Mouse (Mus musculus) CH12.LX (cell line): ENCODE results near the gene Espn. TPM values are rescaled to one million over a fixed set of nuclear protein-coding genes. Genes with fewer than 3 reads are reported as not detected.

Experiments
- DNase-seq: peaks from one replicate; pipeline ENCODE4 v3.0.0-alpha.2; 2013; ENCODE audit errors: extremely low read depth
- H3K27ac ChIP-seq: 2 replicates; pipeline ENCODE4 v1.5.1; 2012; ENCODE audit warnings: low read depth, mild to moderate bottlenecking, control low read depth, moderate library complexity; ENCODE audit not compliant: insufficient read depth
- H3K27me3 ChIP-seq: replicated peaks from 2 replicates; pipeline ENCODE3; 2012; ENCODE audit warnings: inconsistent platforms
- H3K36me3 ChIP-seq, 2 experiments: replicated peaks in 1 of 2; 2 replicates each; pipeline versions ENCODE3 to v1.6.1; 2012; ENCODE audit warnings: inconsistent platforms in 1 of 2, low read length in 1 of 2, mild to moderate bottlenecking in 1 of 2, mixed read lengths in 1 of 2, moderate library complexity in 1 of 2; ENCODE audit not compliant: control insufficient read depth in 1 of 2, insufficient read depth in 1 of 2
- H3K4me1 ChIP-seq, 2 experiments: 2 replicates each; pipeline ENCODE4 v1.6.1; 2012; ENCODE audit warnings: inconsistent platforms in 1 of 2, moderate library complexity in 1 of 2; ENCODE audit not compliant: insufficient read depth in 2 of 2, control insufficient read depth in 1 of 2
- H3K4me2 ChIP-seq: 2 replicates; pipeline ENCODE4 v1.6.1; 2012; ENCODE audit warnings: low read depth, mild to moderate bottlenecking, control low read depth; ENCODE audit not compliant: poor library complexity, insufficient read depth, severe bottlenecking
- H3K4me3 ChIP-seq, 3 experiments: fragments of 150-350 bp in 1 of 3; sonication (generic) in 1 of 3; replicated peaks in 1 of 3; 2 replicates each; pipeline versions ENCODE3 to v1.5.1; 2011 to 2012; ENCODE audit warnings: low read depth in 2 of 3, low read length in 2 of 3, mild to moderate bottlenecking in 2 of 3, moderate library complexity in 2 of 3, control low read depth in 1 of 3, improper control_type of control experiment in 1 of 3, inconsistent platforms in 1 of 3, mixed read lengths in 1 of 3; ENCODE audit not compliant: poor library complexity in 1 of 3
- H3K79me2 ChIP-seq: replicated peaks from 2 replicates; pipeline ENCODE4 v1.6.1; 2012; ENCODE audit warnings: mild to moderate bottlenecking, moderate library complexity; ENCODE audit not compliant: control insufficient read depth, poor library complexity, insufficient read depth, severe bottlenecking; ENCODE audit errors: extremely low read depth
- H3K9ac ChIP-seq: 2 replicates; pipeline ENCODE4 v1.6.1; 2012; ENCODE audit warnings: low read depth, mild to moderate bottlenecking, control low read depth, moderate library complexity; ENCODE audit not compliant: insufficient read depth
- H3K9me3 ChIP-seq: replicated peaks from 2 replicates; pipeline ENCODE3; 2012; ENCODE audit warnings: low read length, inconsistent platforms, mixed read lengths
- CHD1 ChIP-seq: IDR thresholded peaks from 2 replicates; pipeline ENCODE4 v1.6.1; 2012; ENCODE audit warnings: low read depth, low read length, improper control_type of control experiment, inconsistent platforms
- CTCF ChIP-seq, 2 experiments: IDR thresholded peaks in 1 of 2; conservative IDR thresholded peaks in 1 of 2; 2 replicates each; pipeline ENCODE4 v1.5.1; 2011 to 2012; ENCODE audit warnings: low read depth in 2 of 2, low read length in 2 of 2, improper control_type of control experiment in 1 of 2, inconsistent platforms in 1 of 2, mild to moderate bottlenecking in 1 of 2, moderate library complexity in 1 of 2
- E2F4 ChIP-seq: IDR thresholded peaks from 2 replicates; pipeline ENCODE4 v1.6.1; 2011; ENCODE audit warnings: low read depth, low read length, improper control_type of control experiment; ENCODE audit not compliant: insufficient replicate concordance
- ELF1 ChIP-seq: IDR thresholded peaks from 2 replicates; pipeline ENCODE4 v1.6.1; 2014; ENCODE audit warnings: low read depth, mild to moderate bottlenecking, inconsistent platforms, low read length, improper control_type of control experiment
- EP300 ChIP-seq: IDR thresholded peaks from 2 replicates; pipeline ENCODE4 v1.6.1; 2011; ENCODE audit warnings: low read length, improper control_type of control experiment
- JUND ChIP-seq: conservative IDR thresholded peaks from 2 replicates; pipeline ENCODE4 v1.6.1; 2011; ENCODE audit warnings: low read depth, low read length, improper control_type of control experiment
- KAT2A ChIP-seq: IDR thresholded peaks from 2 replicates; pipeline ENCODE4 v1.6.1; 2012; ENCODE audit warnings: low read length, improper control_type of control experiment, inconsistent platforms; ENCODE audit not compliant: insufficient replicate concordance
- MAX ChIP-seq: IDR thresholded peaks from 2 replicates; pipeline ENCODE4 v1.6.1; 2011; ENCODE audit warnings: low read length, improper control_type of control experiment
- MAZ ChIP-seq: IDR thresholded peaks from 2 replicates; pipeline ENCODE4 v1.6.1; 2012; ENCODE audit warnings: low read depth, mild to moderate bottlenecking, inconsistent platforms, low read length, improper control_type of control experiment, moderate library complexity
- MXI1 ChIP-seq: IDR thresholded peaks from 2 replicates; pipeline ENCODE4 v1.6.1; 2011; ENCODE audit warnings: mild to moderate bottlenecking, low read depth, low read length, improper control_type of control experiment
- MYC ChIP-seq: IDR thresholded peaks from 2 replicates; pipeline ENCODE4 v1.6.1; 2011; ENCODE audit warnings: low read depth, mild to moderate bottlenecking, improper control_type of control experiment, low read length
- NELFE ChIP-seq: IDR thresholded peaks from 2 replicates; pipeline ENCODE4 v1.6.1; 2011; ENCODE audit warnings: low read depth, low read length, improper control_type of control experiment
- PAX5 ChIP-seq: IDR thresholded peaks from 2 replicates; pipeline ENCODE4 v1.6.1; 2012; ENCODE audit warnings: low read length, inconsistent platforms, mixed read lengths
- POLR2A ChIP-seq: IDR thresholded peaks from 2 replicates; pipeline ENCODE4 v1.6.1; 2011; ENCODE audit warnings: low read depth, mild to moderate bottlenecking, improper control_type of control experiment, low read length
- RCOR1 ChIP-seq: conservative IDR thresholded peaks from 2 replicates; pipeline ENCODE4 v1.6.1; 2012; ENCODE audit warnings: low read depth, mild to moderate bottlenecking, inconsistent platforms, low read length, improper control_type of control experiment
- SIN3A ChIP-seq: IDR thresholded peaks from 2 replicates; pipeline ENCODE4 v1.6.1; 2012; ENCODE audit warnings: low read length, improper control_type of control experiment, inconsistent platforms
- UBTF ChIP-seq: IDR thresholded peaks from 2 replicates; pipeline ENCODE4 v1.6.1; 2012; ENCODE audit warnings: low read depth, mild to moderate bottlenecking, inconsistent platforms, low read length, improper control_type of control experiment, moderate library complexity
- USF1 ChIP-seq: IDR thresholded peaks from 2 replicates; pipeline ENCODE4 v1.6.1; 2014; ENCODE audit warnings: low read depth, mild to moderate bottlenecking, inconsistent platforms, low read length, improper control_type of control experiment
- USF2 ChIP-seq: conservative IDR thresholded peaks from 2 replicates; pipeline ENCODE4 v1.6.1; 2011; ENCODE audit warnings: low read depth, low read length, improper control_type of control experiment
- ZMIZ1 ChIP-seq: IDR thresholded peaks from 2 replicates; pipeline ENCODE4 v1.6.1; 2012; ENCODE audit warnings: low read depth, mild to moderate bottlenecking, inconsistent platforms, low read length, improper control_type of control experiment
- dilution Hi-C: fragments of 300-500 bp; cut with MboI; formaldehyde crosslinking; loops from 2 replicates; pipeline ENCODE4 v1.14.3; 2020; ENCODE audit warnings: low sequenced_read_pairs; ENCODE audit not compliant: extremely low pct_unique_long_range_greater_than_20kb, extremely low pct_ligation_motif_present
- in situ Hi-C: fragments of 300-500 bp; cut with MboI; formaldehyde crosslinking; loops from 3 replicates; pipeline ENCODE4 v1.14.3; 2019; ENCODE audit warnings: low sequenced_read_pairs, low pct_ligation_motif_present, low pct_unique_long_range_greater_than_20kb, mixed read lengths
- polyA plus RNA-seq: library from polyadenylated mRNA; unstranded; fragments of >175 nt; gene quantifications from 2 replicates; pipeline ENCODE4 v1.2.1, GENCODE M21; 2012; ENCODE audit warnings: low read depth; ENCODE audit not compliant: insufficient read length
- total RNA-seq, 2 experiments: library from RNA; depleted of rRNA; stranded (reverse); fragments of 300-350 nt in 1 of 2; fragments of >200 nt in 1 of 2; gene quantifications; 2 replicates each; pipeline ENCODE4 v1.2.3; 2012 to 2014

Espn gene
- total and polyA plus RNA-seq, 3 experiments: 0.25 TPM; not detected in 2

DNA sequence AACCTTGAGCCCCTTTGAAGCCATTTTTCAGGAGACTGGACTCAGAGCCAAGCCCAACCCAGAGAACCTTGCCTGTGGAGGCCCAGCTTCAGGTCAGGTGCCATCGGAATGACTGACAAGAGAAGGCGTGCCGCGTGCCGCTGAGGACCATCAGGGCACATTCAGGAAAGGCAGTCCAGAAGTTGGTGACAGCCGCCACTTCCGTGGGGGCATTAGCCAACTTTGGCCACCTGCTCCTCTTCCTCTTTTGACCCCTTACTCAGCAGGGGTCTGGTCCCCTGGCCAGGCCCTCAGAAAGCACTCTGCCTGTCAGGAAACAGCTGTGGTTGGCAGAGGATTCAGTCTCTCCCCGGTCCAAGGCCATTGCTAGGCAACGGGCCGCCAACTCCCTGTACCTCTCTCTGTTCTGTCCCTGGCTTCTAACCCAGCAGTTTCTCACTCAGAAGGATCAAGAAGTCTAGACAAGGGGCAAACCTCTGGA lies 80.0 kb downstream of the Espn start, which contains the start of gene Plekhg5:
TSS of gene Plekhg5 (plus strand) at position 378 of the 481 bp plus-strand sequence.
- Histone ChIP-seq H3K4me3 (no peak within 1 kb of the TSS), H3K4me1 (peaks cover 4 to 7% of the 10 kb centered on the region in 2 experiments; a peak in 3 of 4 replicates), H3K9me3 (peaks cover 5% of the 10 kb centered on the region), H3K4me2 (no peak within 1 kb of the TSS), H3K27ac (no peak within 1 kb of the TSS), H3K36me3 (peaks cover 0 to 2% of the 10 kb centered on the region in 2 experiments), H3K9ac (no peak within 1 kb of the TSS), H3K79me2 (no peaks in the 10 kb centered on the region), H3K27me3 (peaks cover 13% of the 10 kb centered on the region)
- TF ChIP-seq USF2: no peak
- dilution Hi-C loops: no loop called here
- in situ Hi-C loops: no loop called here
- no peak for DNase-seq

DNA sequence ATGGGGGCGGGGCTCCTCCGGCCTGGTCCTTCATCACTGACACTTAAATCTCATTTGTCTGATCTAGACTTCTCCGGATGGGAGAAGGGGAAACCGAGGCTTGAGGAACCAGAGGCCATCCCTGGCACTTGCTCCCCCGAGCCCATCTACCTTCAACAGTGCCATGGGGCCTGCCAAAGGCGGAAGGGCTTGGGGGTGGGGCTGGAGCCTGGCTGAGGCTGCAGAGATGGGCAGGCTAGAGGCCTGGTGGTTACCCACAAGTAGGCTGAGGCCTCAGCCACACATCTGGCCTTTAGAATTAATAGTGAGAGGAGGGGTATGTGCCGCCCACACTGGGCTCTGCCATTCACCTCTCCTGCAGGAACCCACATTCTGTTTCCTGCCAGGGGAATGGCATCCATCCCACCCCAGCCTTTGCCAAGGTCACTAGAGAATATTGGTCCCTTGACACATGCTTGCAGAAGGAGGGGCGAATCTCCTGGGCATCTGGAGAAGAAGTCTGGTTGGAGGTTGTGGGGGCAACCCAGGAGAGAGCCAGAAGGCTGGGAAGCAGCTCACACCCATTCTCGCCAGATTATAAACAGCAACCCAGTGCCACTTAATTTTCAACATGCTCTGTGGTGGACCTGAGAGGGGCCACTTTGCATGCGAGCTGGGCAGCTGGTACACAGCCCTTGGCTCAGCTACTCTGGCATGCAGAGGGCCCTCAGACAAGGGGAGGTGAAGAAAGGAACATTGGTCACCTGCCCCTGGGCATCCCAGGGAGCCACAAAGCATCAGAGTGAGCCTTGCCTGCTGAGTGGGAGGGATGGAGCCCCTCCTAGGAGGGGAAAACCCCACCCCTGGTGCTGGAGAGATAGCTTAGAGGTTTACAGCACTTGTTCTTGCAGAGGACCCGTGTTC lies 81.4 kb downstream of the Espn start:
- dilution Hi-C loops: no loop called here
- Histone ChIP-seq H3K79me2 (no peaks in the 10 kb centered on the region), H3K9ac (no peak overlapping the region), H3K4me2 (no peak overlapping the region), H3K27me3 (peaks cover 2% of the 10 kb centered on the region), H3K4me3 (no peak overlapping the region), H3K36me3 (peaks cover 0 to 2% of the 10 kb centered on the region in 2 experiments), H3K4me1 (peaks cover 4 to 7% of the 10 kb centered on the region in 2 experiments; a peak in 3 of 4 replicates), H3K27ac (no peak overlapping the region), H3K9me3 (peaks cover 5% of the 10 kb centered on the region)
- in situ Hi-C loops: no loop called here
- TF ChIP-seq PAX5 (no peak), UBTF (no peak), MXI1 (no peak), POLR2A (no peak), JUND (no peak), CHD1 (no peak), ELF1 (no peak), CTCF (conservative IDR thresholded peaks at IDR 0.05 in 1 of 2, IDR thresholded peaks at IDR 0.05 in 1 of 2; ENCODE audit: low read depth in 2 of 2, low read length in 2 of 2) (no peak), USF2 (no peak), NELFE (no peak), MYC (no peak), KAT2A (no peak), EP300 (no peak), E2F4 (no peak), USF1 (no peak), SIN3A (no peak), MAX (no peak), MAZ (no peak), ZMIZ1 (no peak), RCOR1 (no peak)
- no peak for DNase-seq

Other genes starting within 250 kb of the Espn start
- 63.5 and 81.2 TPM in 2 replicates for gene Dnajc11, start 218.7 kb downstream of the Espn start, total RNA-seq (2012; rRNA removed)
- 73.7 and 75.6 TPM in 2 replicates for gene Dnajc11, start 218.7 kb downstream of the Espn start, total RNA-seq (2014; rRNA removed)
- gene Dnajc11, start 218.7 kb downstream of the Espn start, polyA plus RNA-seq: 102 and 133 TPM in 2 replicates
- gene Thap3, start 163.4 kb downstream of the Espn start, total RNA-seq (2012; rRNA removed): 20.0 and 27.6 TPM in 2 replicates
- gene Thap3, start 163.4 kb downstream of the Espn start, total RNA-seq (2014; rRNA removed): 10.1 and 12.8 TPM in 2 replicates
- gene Thap3, start 163.4 kb downstream of the Espn start, polyA plus RNA-seq: 11.0 and 11.7 TPM in 2 replicates
- 4.9 and 5.0 TPM in 2 replicates for gene Phf13, start 156.1 kb downstream of the Espn start, total RNA-seq (2012; rRNA removed)
- 1.9 and 2.1 TPM in 2 replicates for gene Phf13, start 156.1 kb downstream of the Espn start, total RNA-seq (2014; rRNA removed)
- gene Phf13, start 156.1 kb downstream of the Espn start, polyA plus RNA-seq: 3.9 and 4.9 TPM in 2 replicates
- gene Klhl21, start 143.6 kb downstream of the Espn start, total RNA-seq (2012; rRNA removed): 7.1 and 9.5 TPM in 2 replicates
- gene Klhl21, start 143.6 kb downstream of the Espn start, total RNA-seq (2014; rRNA removed): 4.4 and 4.9 TPM in 2 replicates
- gene Klhl21, start 143.6 kb downstream of the Espn start, polyA plus RNA-seq: 9.1 and 9.4 TPM in 2 replicates
- 7.4 and 10.5 TPM in 2 replicates for gene Zbtb48, start 124.7 kb downstream of the Espn start, total RNA-seq (2012; rRNA removed)
- 8.6 and 10.5 TPM in 2 replicates for gene Zbtb48, start 124.7 kb downstream of the Espn start, total RNA-seq (2014; rRNA removed)
- gene Zbtb48, start 124.7 kb downstream of the Espn start, polyA plus RNA-seq: 13.6 and 14.0 TPM in 2 replicates
- 0.13 and 0.21 TPM in 2 replicates for gene Tas1r1, start 113.8 kb downstream of the Espn start, total RNA-seq (2012; rRNA removed)
- gene Tas1r1, start 113.8 kb downstream of the Espn start, total RNA-seq (2014; rRNA removed): not detected in 2 replicates
- not detected in 2 replicates for gene Tas1r1, start 113.8 kb downstream of the Espn start, polyA plus RNA-seq
- gene Nol9, start 113.0 kb downstream of the Espn start, total RNA-seq (2012; rRNA removed): 44.8 and 53.6 TPM in 2 replicates
- 44.7 and 47.2 TPM in 2 replicates for gene Nol9, start 113.0 kb downstream of the Espn start, total RNA-seq (2014; rRNA removed)
- 54.3 and 60.5 TPM in 2 replicates for gene Nol9, start 113.0 kb downstream of the Espn start, polyA plus RNA-seq
- 1.6 and 2.1 TPM in 2 replicates for gene Plekhg5, start 79.9 kb downstream of the Espn start, total RNA-seq (2012; rRNA removed)
- gene Plekhg5, start 79.9 kb downstream of the Espn start, total RNA-seq (2014; rRNA removed): 0.05 and 0.09 TPM in 2 replicates
- 0.82 and 1.1 TPM in 2 replicates for gene Plekhg5, start 79.9 kb downstream of the Espn start, polyA plus RNA-seq
- gene Tnfrsf25, start 36.4 kb downstream of the Espn start, total RNA-seq (2012; rRNA removed): 0.38 and 1.5 TPM in 2 replicates
- not detected in 2 replicates for gene Tnfrsf25, start 36.4 kb downstream of the Espn start, total RNA-seq (2014; rRNA removed)
- gene Tnfrsf25, start 36.4 kb downstream of the Espn start, polyA plus RNA-seq: not detected in 2 replicates
- not detected in 2 replicates for gene Hes2, start 6.5 kb upstream of the Espn start, total RNA-seq (2012; rRNA removed)
- gene Hes2, start 6.5 kb upstream of the Espn start, total RNA-seq (2014; rRNA removed): not detected in 2 replicates
- gene Hes2, start 6.5 kb upstream of the Espn start, polyA plus RNA-seq: not detected in 2 replicates
- 55.1 and 61.6 TPM in 2 replicates for gene Acot7, start 25.8 kb upstream of the Espn start, total RNA-seq (2012; rRNA removed)
- 29.0 TPM in 2 replicates for gene Acot7, start 25.8 kb upstream of the Espn start, total RNA-seq (2014; rRNA removed)
- gene Acot7, start 25.8 kb upstream of the Espn start, polyA plus RNA-seq: 71.1 and 83.3 TPM in 2 replicates
- 0.21 and 0.30 TPM in 2 replicates for gene Gpr153, start 121.9 kb upstream of the Espn start, total RNA-seq (2012; rRNA removed)
- 0.61 and 0.70 TPM in 2 replicates for gene Gpr153, start 121.9 kb upstream of the Espn start, total RNA-seq (2014; rRNA removed)
- 1.4 and 1.8 TPM in 2 replicates for gene Gpr153, start 121.9 kb upstream of the Espn start, polyA plus RNA-seq
- 0.13 and 0.21 TPM in 2 replicates for gene Hes3, start 139.3 kb upstream of the Espn start, total RNA-seq (2012; rRNA removed)
- not detected in 2 replicates for gene Hes3, start 139.3 kb upstream of the Espn start, total RNA-seq (2014; rRNA removed)
- 0.17 TPM in 1 of 2 replicates, not detected in the other for gene Hes3, start 139.3 kb upstream of the Espn start, polyA plus RNA-seq
- gene Icmt, start 144.9 kb upstream of the Espn start, total RNA-seq (2012; rRNA removed): 21.5 and 27.4 TPM in 2 replicates
- 17.8 and 18.5 TPM in 2 replicates for gene Icmt, start 144.9 kb upstream of the Espn start, total RNA-seq (2014; rRNA removed)
- gene Icmt, start 144.9 kb upstream of the Espn start, polyA plus RNA-seq: 24.2 and 29.8 TPM in 2 replicates
- gene Rnf207, start 166.6 kb upstream of the Espn start, total RNA-seq (2012; rRNA removed): 0.21 and 0.51 TPM in 2 replicates
- not detected in 2 replicates for gene Rnf207, start 166.6 kb upstream of the Espn start, total RNA-seq (2014; rRNA removed)
- gene Rnf207, start 166.6 kb upstream of the Espn start, polyA plus RNA-seq: not detected in 2 replicates
- gene Rpl22, start 173.4 kb upstream of the Espn start, total RNA-seq (2012; rRNA removed): 1,590 and 1,720 TPM in 2 replicates
- gene Rpl22, start 173.4 kb upstream of the Espn start, total RNA-seq (2014; rRNA removed): 1,936 and 1,966 TPM in 2 replicates
- 1,935 and 2,300 TPM in 2 replicates for gene Rpl22, start 173.4 kb upstream of the Espn start, polyA plus RNA-seq
- 0.88 and 3.4 TPM in 2 replicates for gene Chd5, start 186.3 kb upstream of the Espn start, total RNA-seq (2012; rRNA removed)
- 0.44 and 0.49 TPM in 2 replicates for gene Chd5, start 186.3 kb upstream of the Espn start, total RNA-seq (2014; rRNA removed)
- gene Chd5, start 186.3 kb upstream of the Espn start, polyA plus RNA-seq: 1.2 and 2.7 TPM in 2 replicates